Comparison of ENCODE assay signal across 17 mouse cellular contexts in the genomic region with DNA sequence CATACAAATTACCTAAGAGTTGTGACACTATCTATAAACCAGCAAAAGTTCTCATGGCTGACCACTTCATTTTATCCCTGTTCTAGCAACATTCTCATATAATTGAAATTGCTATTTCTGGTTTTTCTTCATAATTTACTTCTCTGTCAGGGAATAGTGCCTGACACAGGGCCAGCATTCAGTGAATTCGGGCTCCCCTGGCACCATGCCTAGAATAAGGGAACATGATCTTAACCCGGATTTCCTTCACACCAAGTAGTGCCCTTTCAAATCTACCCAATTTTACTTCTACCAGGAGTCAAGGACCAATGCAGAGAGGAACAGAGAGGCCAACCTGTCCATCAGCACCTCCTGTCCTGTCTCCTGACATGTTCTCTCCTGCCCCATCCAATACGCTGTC.
"Had no signal": no experiment of that assay in that cellular context is flagged by ENCODE, and none has a peak within 500 bp of the region (broad histone marks: within the 10 kb centered on the region; RNA-seq: fewer than 3 reads in every experiment).

No protein-coding gene starts in this region.

- DNase-seq: lung, adult 2 months; lung, postnatal 14 days; lung, postnatal 36 days; right cerebral cortex, postnatal 14 days; thymus, adult 2 months; thymus, postnatal 25 days; thymus, postnatal 4 days had no signal

- H3K9me3 ChIP-seq: lung, embryonic 15.5 days; megakaryocyte, embryonic 14.5 days; midbrain, embryonic 13.5 days; midbrain, embryonic 15.5 days; neural tube, embryonic 12.5 days; stomach, embryonic 15.5 days had no signal

- H3K4me1 ChIP-seq: lung, embryonic 15.5 days; midbrain, embryonic 13.5 days; midbrain, embryonic 15.5 days; neural tube, embryonic 12.5 days; stomach, embryonic 15.5 days had no signal

- H3K9ac ChIP-seq: lung, embryonic 15.5 days; midbrain, embryonic 13.5 days; midbrain, embryonic 15.5 days; neural tube, embryonic 12.5 days; stomach, embryonic 15.5 days had no signal

- H3K36me3 ChIP-seq: midbrain, embryonic 15.5 days had no signal

- ATAC-seq: lung, postnatal 0 days; midbrain, embryonic 13.5 days; midbrain, embryonic 15.5 days had no signal

- H3K4me3 ChIP-seq: lung, embryonic 15.5 days; megakaryocyte, embryonic 14.5 days; midbrain, embryonic 13.5 days; midbrain, embryonic 15.5 days; neural tube, embryonic 12.5 days; stomach, embryonic 15.5 days had no signal

- H3K27me3 ChIP-seq: lung, embryonic 15.5 days; megakaryocyte, embryonic 14.5 days; midbrain, embryonic 13.5 days; midbrain, embryonic 15.5 days; neural tube, embryonic 12.5 days; stomach, embryonic 15.5 days had no signal

- H3K27ac ChIP-seq: lung, embryonic 15.5 days; macrophage; midbrain, embryonic 13.5 days; midbrain, embryonic 15.5 days; neural tube, embryonic 12.5 days; stomach, embryonic 15.5 days; stomach, postnatal 0 days had no signal

- H3K4me2 ChIP-seq: lung, embryonic 15.5 days; midbrain, embryonic 11.5 days; midbrain, embryonic 13.5 days; midbrain, embryonic 15.5 days; neural tube, embryonic 12.5 days; stomach, embryonic 15.5 days had no signal
